Mouse (Mus musculus): ENCODE measurements at regions not wholly inside any gene's neighbourhood (a gene's known extent, or its start where the extent isn't known, plus 50 kb on each side); places are given as distances from the start of the nearest gene placed in this dataset.

DNA sequence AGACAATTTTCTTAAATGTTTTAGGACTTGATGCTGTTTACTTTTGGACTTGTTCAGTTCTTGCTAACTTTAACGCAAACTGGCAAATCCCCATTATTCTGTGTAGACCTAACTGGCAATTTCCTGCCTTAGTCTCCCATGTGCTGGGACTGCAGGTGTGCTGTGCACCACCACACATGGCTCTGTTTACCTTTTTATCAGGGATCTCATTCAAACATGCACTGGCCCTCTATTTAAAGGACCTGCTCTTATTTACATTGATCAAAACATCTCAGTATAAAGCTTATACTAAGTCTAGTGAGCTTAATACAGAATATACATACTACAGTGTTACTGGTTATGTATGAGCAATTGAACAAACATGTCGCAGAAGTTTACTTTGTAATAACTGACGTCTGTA, 238.4 kb downstream of the Ppargc1a start:
- TF ChIP-seq CTCF (conservative IDR thresholded peaks at IDR 0.05; ENCODE audit: insufficient read depth, insufficient read length, low read depth, low read length) (no peak), POLR2A (IDR thresholded peaks at IDR 0.05; ENCODE audit: low read depth, low read length) (no peak)
